Mouse (Mus musculus) ES-Bruce4 (cell line): ENCODE measurements around the gene Nexn. TPM values are rescaled to one million over a fixed set of nuclear protein-coding genes. Genes with fewer than 3 reads are reported as not detected.

Source experiments
- H3K27ac ChIP-seq: 2 replicates; pipeline ENCODE4 v1.5.1; 2012; ENCODE audit warnings: low read length, inconsistent platforms; ENCODE audit not compliant: insufficient read depth
- H3K27me3 ChIP-seq: 2 replicates; pipeline ENCODE4 v1.6.1; 2012; ENCODE audit warnings: mild to moderate bottlenecking, low read length, inconsistent platforms; ENCODE audit not compliant: control insufficient read depth, poor library complexity, insufficient read depth, severe bottlenecking
- H3K36me3 ChIP-seq: 2 replicates; pipeline ENCODE4 v1.6.1; 2012; ENCODE audit warnings: inconsistent platforms, mild to moderate bottlenecking, low read length, moderate library complexity; ENCODE audit not compliant: control insufficient read depth, poor library complexity, insufficient read depth, severe bottlenecking
- H3K4me1 ChIP-seq: one replicate; pipeline ENCODE4 v1.8.1; 2011; ENCODE audit warnings: low read length; ENCODE audit not compliant: control insufficient read depth, insufficient read depth
- H3K4me3 ChIP-seq: 2 replicates; pipeline ENCODE4 v1.5.1; 2011; ENCODE audit warnings: low read depth, mild to moderate bottlenecking, low read length
- H3K9ac ChIP-seq: 2 replicates; pipeline ENCODE4 v1.6.1; 2012; ENCODE audit warnings: low read depth, mild to moderate bottlenecking, inconsistent platforms; ENCODE audit not compliant: poor library complexity, severe bottlenecking
- H3K9me3 ChIP-seq: replicated peaks from 2 replicates; pipeline ENCODE4 v1.6.1; 2012; ENCODE audit warnings: mild to moderate bottlenecking, low read length, inconsistent platforms; ENCODE audit not compliant: control insufficient read depth, poor library complexity, insufficient read depth, severe bottlenecking
- CTCF ChIP-seq: IDR thresholded peaks from one replicate; pipeline ENCODE4 v1.8.1; 2011; ENCODE audit warnings: low read depth, low read length
- EP300 ChIP-seq: IDR thresholded peaks from 2 replicates; pipeline ENCODE4 v1.6.1; 2011; ENCODE audit warnings: low read depth, low read length; ENCODE audit not compliant: insufficient read depth
- POLR2A ChIP-seq: IDR thresholded peaks from one replicate; pipeline ENCODE4 v1.8.1; 2011; ENCODE audit warnings: low read length; ENCODE audit not compliant: insufficient read depth
- polyA plus RNA-seq: library from polyadenylated mRNA; stranded (reverse); fragments of >200 nt; gene quantifications from 2 replicates; pipeline ENCODE4 v1.2.4, GENCODE M21; 2011; ENCODE audit warnings: low read depth; ENCODE audit not compliant: missing spikeins, insufficient read depth, insufficient read length

Gene Nexn
- polyA plus RNA-seq, 1 experiment: 19.6 TPM

DNA sequence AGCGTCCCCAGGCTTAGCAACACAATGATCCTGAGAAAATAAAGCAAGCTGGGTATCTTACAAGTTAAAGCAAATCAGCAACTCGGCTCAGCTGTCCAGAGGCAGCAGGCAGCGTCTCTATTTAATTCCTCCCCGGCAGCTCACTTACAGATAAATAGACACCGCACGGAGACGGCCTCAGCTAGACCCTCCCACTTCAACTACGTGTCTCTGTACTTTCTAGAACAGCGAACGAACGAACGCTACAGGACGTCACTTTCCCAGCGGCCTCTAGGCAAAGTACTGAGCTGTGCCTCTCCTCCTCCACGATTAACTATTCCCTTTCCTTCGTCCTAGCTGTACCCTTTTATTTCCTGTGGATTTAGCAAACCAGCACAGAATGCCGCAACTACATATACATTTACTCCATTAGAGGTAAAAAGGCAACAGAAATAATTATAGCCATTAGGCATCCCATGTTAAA lies 72.5 kb downstream of the Nexn start:
- Histone ChIP-seq H3K36me3 (no peaks in the 10 kb centered on the region), H3K27ac (no peak overlapping the region), H3K27me3 (no peaks in the 10 kb centered on the region; the same call in 1 of the 2 replicates), H3K4me3 (no peak overlapping the region), H3K9me3 (no peaks in the 10 kb centered on the region), H3K9ac (peak overlapping the region; percentile 52; the same call in 1 of the 2 replicates), H3K4me1 (no peaks in the 10 kb centered on the region)
- TF ChIP-seq POLR2A: no peak

DNA sequence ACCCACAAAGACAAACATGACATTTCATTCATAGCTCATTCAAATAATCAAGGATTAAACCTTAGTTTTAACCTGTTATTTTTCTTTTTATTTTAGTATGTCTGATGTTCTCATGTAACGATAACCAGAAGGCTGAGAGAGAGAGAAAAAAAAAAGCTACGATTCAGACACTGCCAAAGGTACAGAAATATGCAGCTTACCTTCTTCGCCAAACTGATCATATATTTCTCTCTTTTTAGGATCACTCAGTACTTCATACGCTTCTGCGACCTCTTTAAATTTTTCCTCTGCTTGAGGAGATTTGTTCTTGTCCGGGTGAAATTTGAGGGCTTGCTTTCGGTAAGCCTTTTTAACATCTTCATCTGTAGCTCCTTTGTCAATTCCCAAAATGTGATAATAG lies 73.0 kb downstream of the Nexn start:
- Histone ChIP-seq H3K27ac (no peak overlapping the region), H3K36me3 (no peaks in the 10 kb centered on the region), H3K27me3 (no peaks in the 10 kb centered on the region; the same call in 1 of the 2 replicates), H3K4me3 (no peak overlapping the region), H3K4me1 (no peaks in the 10 kb centered on the region), H3K9ac (peak overlapping the region; percentile 52; the same call in 1 of the 2 replicates), H3K9me3 (no peaks in the 10 kb centered on the region)
- TF ChIP-seq POLR2A: no peak
- no peak for TF ChIP-seq CTCF
- TF ChIP-seq EP300: no peak

DNA sequence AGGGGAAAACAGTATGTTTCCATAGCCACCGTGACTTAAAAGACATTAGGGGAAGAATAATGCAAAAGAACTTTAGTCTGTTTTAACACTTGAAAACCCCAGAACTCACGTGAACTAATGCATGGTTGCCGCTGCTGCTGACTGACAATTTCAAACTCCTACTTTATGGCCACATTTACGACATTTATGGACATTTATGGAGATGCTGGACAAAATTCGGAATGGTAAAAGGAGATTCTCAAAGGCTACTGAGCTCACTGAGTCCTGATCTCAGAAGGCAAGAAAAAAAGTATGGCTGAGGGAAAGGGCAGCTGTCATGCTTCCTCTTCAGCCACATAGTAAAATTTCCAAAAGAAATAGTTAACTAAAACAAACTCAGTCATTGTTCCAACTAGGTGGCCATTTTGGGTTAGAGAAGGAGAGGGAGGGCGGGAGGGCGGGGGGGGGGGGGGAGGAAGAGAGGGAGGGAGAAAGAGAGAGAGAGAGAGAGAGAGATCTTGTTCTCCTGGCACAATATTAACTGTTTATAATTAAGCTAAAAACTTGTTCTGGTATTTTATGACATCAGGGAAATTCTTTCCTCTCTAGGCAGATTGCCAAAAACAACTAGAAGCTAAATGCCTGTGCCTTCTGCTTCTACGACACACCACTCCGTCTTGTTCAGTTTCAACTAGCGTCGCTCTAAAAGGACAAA lies 73.8 kb downstream of the Nexn start:
- no peak overlapping the region for H3K27ac ChIP-seq
- no peaks in the 10 kb centered on the region; the same call in 1 of the 2 replicates for H3K27me3 ChIP-seq
- H3K36me3 ChIP-seq: no peaks in the 10 kb centered on the region
- H3K9me3 ChIP-seq: no peaks in the 10 kb centered on the region
- no peak overlapping the region for H3K4me3 ChIP-seq
- TF ChIP-seq POLR2A (no peak), CTCF (no peak), EP300 (no peak)
- no peaks in the 10 kb centered on the region for H3K4me1 ChIP-seq
- H3K9ac ChIP-seq: no peak overlapping the region

DNA sequence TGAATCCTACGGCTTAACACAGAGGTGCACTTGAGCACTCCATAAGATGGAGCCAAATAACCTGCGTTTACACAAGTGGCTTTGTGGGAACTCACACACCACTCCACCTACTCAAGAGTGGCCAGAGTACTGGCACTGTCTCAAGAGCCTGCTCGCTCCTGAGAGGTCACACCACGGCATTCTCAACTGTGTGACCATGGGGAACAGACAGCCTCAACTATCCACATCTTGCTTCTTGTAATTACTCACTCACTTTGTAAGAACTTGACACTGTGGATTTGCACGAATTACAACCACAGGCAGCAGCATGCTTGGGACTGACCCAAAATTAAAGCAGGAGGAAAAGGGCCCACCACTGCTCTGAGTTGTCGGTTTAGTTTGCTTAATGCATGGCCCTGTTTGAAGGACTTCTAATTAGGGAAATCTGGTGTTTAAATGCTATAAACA lies 74.3 kb downstream of the Nexn start:
- Histone ChIP-seq H3K27ac (no peak overlapping the region), H3K27me3 (no peaks in the 10 kb centered on the region; the same call in 1 of the 2 replicates), H3K9me3 (no peaks in the 10 kb centered on the region), H3K4me3 (no peak overlapping the region), H3K36me3 (no peaks in the 10 kb centered on the region), H3K9ac (no peak overlapping the region), H3K4me1 (no peaks in the 10 kb centered on the region)
- no peak for TF ChIP-seq CTCF
- no peak for TF ChIP-seq EP300
- no peak for TF ChIP-seq POLR2A

DNA sequence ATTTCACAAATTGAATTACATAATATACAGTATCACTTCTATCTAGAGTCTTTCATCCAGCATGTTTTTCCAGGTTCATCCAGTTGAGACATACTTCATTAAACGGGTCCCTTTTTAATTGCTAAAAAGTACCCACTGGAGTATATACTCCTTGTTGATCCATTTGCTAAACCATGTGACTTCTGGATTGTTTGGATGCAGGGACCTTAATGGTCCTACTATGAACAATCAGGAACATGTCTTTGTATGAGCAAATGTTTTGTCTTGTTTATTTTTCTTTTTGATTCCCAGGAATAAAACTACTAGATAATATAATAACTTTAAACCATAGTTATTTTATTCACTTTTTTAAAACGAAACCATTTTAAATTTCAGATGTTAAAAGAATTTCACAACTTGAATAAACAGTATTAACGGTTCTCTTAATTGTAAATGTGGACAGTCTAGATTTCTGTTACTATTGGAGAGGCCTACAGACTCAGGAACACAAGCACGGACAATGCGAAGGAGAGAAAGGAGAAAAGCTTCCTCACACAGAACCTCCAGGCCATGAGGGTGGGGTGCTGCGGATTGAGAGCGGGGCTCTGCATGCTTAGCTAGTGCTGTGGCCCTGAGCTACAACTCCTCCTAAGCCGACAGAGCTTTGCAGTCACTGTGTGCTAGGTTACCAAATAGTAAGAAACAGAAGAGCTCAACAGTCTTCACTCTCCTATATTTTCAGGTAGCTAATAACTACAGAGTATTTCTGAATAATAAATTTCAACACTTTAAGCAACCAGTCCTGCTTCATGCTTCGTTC lies 75.3 kb downstream of the Nexn start:
- H3K27me3 ChIP-seq: no peaks in the 10 kb centered on the region; the same call in 1 of the 2 replicates
- H3K27ac ChIP-seq: no peak overlapping the region
- H3K4me3 ChIP-seq: no peak overlapping the region
- H3K36me3 ChIP-seq: no peaks in the 10 kb centered on the region
- no peaks in the 10 kb centered on the region for H3K9me3 ChIP-seq
- no peak overlapping the region for H3K9ac ChIP-seq
- no peak for TF ChIP-seq CTCF
- no peak for TF ChIP-seq POLR2A
- no peak for TF ChIP-seq EP300
- no peaks in the 10 kb centered on the region for H3K4me1 ChIP-seq

DNA sequence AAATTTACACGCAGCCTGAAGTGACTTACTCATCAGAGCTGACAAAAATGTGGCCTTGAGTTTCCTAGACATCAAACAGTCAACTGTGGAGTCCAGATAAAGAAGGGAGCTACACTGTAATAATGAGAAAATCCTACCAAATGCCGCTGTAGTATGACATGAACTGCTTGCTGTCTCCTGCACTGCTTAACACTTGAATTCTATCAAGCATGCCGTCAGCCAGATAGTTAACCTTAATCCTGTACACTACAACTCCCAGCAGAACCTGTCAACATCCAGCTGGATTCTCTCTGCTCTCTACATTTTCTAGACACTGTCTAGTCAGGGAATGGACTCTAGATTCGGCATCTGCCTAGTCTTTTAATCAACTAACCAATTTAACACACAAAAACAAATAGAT lies 76.8 kb downstream of the Nexn start:
- Histone ChIP-seq H3K27ac (no peak overlapping the region), H3K9me3 (no peaks in the 10 kb centered on the region), H3K27me3 (no peaks in the 10 kb centered on the region; the same call in 1 of the 2 replicates), H3K9ac (no peak overlapping the region), H3K36me3 (no peaks in the 10 kb centered on the region), H3K4me1 (no peaks in the 10 kb centered on the region), H3K4me3 (no peak overlapping the region)
- no peak for TF ChIP-seq POLR2A
- TF ChIP-seq CTCF: no peak

Other genes with a start within 250 kb of the Nexn start
- 17.1 and 19.9 TPM in 2 replicates for gene Gipc2, start 100.1 kb downstream of the Nexn start, polyA plus RNA-seq
- gene Dnajb4, start 56.0 kb downstream of the Nexn start, polyA plus RNA-seq: 27.0 and 28.8 TPM in 2 replicates
- 406 and 417 TPM in 2 replicates for gene Fubp1, start 55.9 kb downstream of the Nexn start, polyA plus RNA-seq
- gene Miga1, start 74.1 kb upstream of the Nexn start, polyA plus RNA-seq: 48.7 and 50.7 TPM in 2 replicates
- 44.5 and 48.4 TPM in 2 replicates for gene Usp33, start 80.1 kb upstream of the Nexn start, polyA plus RNA-seq
- 58.4 and 59.5 TPM in 2 replicates for gene Zzz3, start 129.1 kb upstream of the Nexn start, polyA plus RNA-seq